Mouse (Mus musculus) layer of hippocampus, postnatal 14 days (tissue): Measurements from ENCODE around the gene Dcaf7. TPM values are rescaled to one million over a fixed set of nuclear protein-coding genes. Genes with fewer than 3 reads are reported as not detected.
"Not testable (repeated sequence)": the region's sequence is repeated elsewhere in the genome, so short reads cannot be mapped to it uniquely, and the experiment has no call there.

Experiments
- DNase-seq, 2 experiments: peaks; one replicate each; pipeline ENCODE4 v3.0.0; 2021 to 2022; ENCODE audit warnings: low spot score in 2 of 2, mixed read lengths in 1 of 2
- total RNA-seq, 2 experiments: library from RNA; stranded (reverse); gene quantifications; 2 replicates each; pipeline ENCODE4 v1.2.3; 2021

Gene Dcaf7
- total RNA-seq, 2 experiments from 2014 or later = 159 to 180 TPM

- DNase-seq = peak; percentile 74 to 86
These were observed 713 bp downstream of the Dcaf7 start for GRCm38 (mm10) chr11:106037418-106037751.

- DNase-seq = no peak
These were observed 7.7 kb downstream of the Dcaf7 start for GRCm38 (mm10) chr11:106044349-106044748.

- no peak for DNase-seq
These were observed 8.6 kb downstream of the Dcaf7 start for GRCm38 (mm10) chr11:106045256-106045655.

DNA sequence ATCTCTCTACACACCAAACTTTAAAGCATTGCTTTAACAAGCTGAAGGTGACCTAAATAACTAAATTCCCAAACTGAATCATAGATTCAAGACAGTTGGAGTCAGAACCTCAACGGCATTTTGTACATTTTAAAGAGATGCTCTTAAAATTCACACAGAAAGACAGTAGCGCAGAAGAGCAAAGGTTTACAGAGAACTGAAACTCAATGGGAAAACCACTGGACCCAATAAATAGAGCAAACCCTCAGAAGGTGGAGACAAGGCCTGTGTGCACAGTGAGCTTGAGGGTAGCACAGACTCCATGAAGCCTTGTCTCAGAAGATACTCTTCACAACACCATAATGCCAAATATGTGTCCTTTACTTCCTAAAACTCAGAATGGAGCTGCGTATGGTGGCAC is 9.1 kb downstream of the Dcaf7 start:
- no peak for DNase-seq

DNA sequence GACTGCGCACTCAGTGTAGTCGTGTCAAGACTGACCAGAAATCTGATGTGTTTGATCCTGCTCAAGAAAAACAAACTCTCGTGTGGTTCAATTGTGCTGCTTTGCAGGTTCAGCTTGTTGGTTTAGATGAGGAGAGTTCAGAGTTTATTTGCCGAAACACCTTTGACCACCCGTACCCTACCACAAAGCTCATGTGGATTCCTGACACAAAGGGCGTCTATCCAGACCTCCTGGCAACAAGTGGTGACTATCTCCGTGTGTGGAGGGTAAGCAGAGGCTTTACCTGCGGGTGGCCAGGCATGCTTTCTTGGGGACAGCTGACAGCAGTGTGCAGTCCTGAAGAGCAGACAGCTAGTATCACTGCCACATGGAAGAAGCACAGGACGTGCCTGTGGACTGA is 9.9 kb downstream of the Dcaf7 start:
- no peak for DNase-seq

DNA sequence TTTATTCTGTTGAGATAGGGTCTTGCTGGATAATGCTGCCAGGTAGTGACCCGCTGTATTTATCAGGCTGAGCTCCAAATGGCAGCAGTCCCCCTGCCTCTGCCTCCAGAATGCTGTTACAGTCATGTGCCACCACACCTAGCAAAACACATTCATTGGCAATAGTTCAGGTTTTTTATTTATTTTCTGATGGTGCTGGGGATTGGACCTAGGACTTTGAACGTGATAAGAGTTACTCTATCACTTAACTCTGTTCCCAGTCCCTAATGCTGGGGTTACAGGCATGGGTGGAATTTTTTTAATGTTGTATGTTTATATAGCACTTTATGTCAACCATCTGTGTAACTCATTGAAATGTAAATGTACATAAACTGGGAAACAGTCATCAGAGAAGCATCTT is 17.2 kb downstream of the Dcaf7 start:
- DNase-seq = no peak

- no peak for DNase-seq
These were observed 17.9 kb downstream of the Dcaf7 start for GRCm38 (mm10) chr11:106054600-106054999.

DNA sequence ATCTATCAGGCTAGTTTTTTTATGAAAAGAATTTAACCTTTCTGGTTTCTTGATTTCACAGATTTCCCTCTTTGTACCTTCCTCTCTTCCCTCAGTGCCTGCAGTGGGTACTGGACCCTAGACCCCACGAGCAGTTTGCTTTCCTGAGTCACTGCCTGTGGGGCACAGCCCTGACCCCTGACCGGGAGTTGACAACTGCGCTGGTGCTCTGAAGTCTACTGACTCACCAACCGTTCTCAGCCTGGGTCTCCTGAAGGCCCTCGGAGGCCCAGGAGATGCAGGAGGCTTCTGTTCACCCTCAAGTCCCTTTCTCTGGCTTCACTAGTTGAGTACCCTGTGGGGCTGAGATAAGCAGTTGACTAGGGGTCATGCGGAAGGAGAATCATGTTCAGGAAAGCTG is 18.7 kb downstream of the Dcaf7 start:
- DNase-seq = no peak

DNA sequence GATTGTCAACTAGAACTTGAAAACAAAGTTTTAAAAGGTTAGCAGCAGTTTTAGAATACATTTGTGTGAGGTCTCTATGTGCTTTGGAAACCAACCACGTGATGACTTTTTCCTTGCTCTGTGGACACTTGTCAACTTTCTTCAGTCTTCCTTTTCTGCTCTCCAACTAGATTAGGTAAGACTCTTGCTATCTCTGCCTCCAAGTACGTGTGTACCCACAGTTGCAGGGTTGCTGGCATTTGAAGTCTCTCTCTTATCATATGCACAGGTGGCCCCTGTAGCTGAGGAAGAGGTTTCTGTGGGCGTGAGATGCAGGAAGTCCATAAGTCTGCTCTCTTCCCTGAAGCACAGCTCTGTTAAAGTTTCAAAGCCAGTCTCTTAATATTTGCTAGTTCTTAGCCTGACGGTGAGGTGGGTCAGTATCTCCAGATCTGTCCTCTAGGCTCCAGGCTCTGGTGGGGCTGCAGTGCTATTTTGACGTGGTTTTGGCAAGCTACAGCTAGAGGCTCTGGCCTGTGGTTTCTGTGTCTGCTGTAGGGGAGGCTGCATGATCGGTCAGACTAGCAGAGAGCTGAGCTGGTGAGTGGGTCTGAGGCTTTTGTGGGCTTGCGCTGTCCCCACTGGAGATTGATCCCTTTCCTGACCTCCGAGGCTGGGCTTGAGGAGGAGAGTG is 20.3 kb downstream of the Dcaf7 start:
- no peak for DNase-seq

- no peak for DNase-seq
These were observed 21.3 kb downstream of the Dcaf7 start for GRCm38 (mm10) chr11:106058020-106058419.

GRCm38 (mm10) chr11:106060549-106060948 is 23.9 kb downstream of the Dcaf7 start:
- DNase-seq = no peak

DNA sequence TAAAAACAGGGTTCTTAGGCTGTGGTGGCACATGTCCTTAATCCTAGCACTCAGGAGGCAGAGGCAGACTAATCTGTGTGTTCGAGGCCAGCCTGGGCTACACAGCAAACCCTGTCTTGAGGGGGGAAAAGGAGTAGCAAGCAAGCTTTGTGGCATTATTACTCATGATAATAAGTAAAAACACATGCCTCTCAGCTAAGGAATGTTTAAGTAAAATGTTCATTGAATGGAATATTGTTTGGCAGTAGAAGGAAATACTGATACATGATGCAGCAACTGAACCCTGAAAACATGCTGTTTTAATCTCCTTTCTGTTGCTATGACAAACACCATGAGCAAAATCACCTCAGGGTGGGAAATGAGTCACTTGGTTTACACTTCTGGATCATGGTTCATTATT is 24.6 kb downstream of the Dcaf7 start:
- DNase-seq = no peak

DNA sequence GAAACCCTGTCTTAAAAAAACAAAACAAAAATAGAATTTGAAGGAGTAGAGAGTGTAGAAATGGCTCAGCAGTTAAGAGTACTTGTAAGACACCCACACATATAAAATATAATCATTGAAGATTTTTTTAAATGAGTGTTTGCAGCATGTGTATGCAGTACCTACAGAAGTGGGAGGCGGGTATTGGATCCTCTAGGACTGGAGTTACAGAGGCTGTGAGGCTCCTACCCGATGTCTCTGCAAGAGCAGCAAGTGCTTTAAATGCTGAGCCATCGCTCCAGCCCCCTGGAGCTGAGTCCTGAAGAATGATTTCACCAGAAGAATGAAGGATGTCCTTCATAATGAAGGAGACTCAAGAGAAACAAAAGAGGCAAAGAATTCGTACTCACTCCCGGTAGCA is 27.1 kb downstream of the Dcaf7 start:
- DNase-seq = no peak

DNA sequence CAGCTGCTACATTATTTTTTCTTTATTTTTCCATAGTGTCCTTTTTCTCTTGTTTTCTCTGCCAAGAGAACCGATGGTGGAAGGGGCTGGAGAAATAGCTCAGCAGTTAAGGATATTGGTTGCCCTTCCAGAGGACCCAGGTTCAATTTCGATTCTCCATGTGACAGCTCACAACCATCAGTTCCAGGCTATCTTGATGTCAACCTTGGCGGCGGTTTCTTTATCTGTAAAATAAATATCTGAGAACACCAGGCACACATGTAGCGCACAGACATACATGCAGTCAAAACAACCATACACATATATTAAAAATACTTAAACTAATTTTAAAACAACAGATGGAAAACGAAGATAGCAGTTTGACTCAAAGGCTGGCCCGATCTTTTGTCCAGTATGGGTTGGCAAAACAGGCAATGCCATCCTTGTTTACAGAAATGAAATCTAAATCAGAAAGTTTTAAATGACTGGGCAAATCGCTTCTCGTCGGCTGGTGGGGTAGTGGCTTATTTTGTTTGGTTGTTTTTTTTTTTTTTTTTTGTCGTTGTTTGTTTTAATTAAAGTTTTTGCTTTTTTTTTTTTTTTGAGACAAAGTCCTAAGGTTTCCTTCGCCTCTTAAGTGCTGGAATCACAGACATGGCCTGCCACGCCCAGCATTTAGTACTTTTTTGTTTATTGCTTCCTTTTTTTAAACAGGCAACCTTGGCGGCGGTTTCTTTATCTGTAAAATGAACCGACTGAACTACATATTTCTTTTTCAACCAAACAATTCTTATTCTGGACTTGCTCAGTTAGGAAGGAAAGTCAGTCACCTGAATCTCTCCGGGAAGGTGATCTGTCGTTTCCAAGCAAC is 28.6 kb downstream of the Dcaf7 start:
- DNase-seq = no peak

DNA sequence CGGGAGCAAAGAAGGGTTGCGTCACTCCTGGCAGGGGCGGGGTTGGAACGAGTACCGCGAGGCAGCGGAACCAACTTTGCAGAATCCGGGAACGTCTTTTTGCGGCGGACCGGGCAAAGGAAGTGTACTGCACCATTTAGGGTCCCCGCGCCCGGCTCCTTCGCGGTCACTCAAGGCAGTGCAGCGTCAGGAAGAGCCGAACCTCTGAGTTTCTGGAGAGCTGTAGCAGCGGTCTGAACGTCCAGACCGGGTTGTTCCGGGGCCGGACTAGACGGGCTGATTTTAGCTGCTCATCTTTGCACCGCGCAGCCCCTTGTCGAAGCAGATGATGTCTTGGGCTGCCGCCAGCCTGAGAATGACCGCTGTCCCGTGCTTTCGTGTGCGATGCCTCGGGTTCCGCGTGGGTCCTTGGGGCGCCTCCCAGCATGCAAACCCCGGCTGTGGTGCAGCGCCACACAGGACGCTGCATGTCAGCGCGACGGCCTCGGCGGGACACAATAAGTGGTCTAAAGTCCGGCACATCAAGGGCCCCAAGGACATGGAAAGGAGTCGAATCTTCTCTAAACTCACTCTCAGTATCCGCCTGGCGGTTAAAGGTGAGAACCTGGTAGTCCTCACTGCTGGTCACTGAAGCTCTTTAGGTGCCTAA is 29.4 kb downstream of the Dcaf7 start, which contains the start of gene Taco1:
TSS of gene Taco1 (plus strand) at position 139 of the 649 bp plus-strand sequence.
- DNase-seq = peak; percentile 92 to 95

GRCm38 (mm10) chr11:106066616-106067015 is 29.9 kb downstream of the Dcaf7 start:
- not testable (repeated sequence) for DNase-seq

GRCm38 (mm10) chr11:106073774-106074173 is 37.1 kb downstream of the Dcaf7 start:
- no peak for DNase-seq

GRCm38 (mm10) chr11:106076321-106076720 is 39.6 kb downstream of the Dcaf7 start:
- peak in 1 of 2 experiments; percentile 60 for DNase-seq

GRCm38 (mm10) chr11:106083708-106084701 is 47.3 kb downstream of the Dcaf7 start, which contains the start of gene Map3k3:
TSS of gene Map3k3 (plus strand) at chr11:106084613.
- DNase-seq = peak; percentile 99 to 100

- DNase-seq = peak; percentile 61 to 67
These were observed 48.4 kb downstream of the Dcaf7 start for GRCm38 (mm10) chr11:106084911-106085561.
